Mouse (Mus musculus) stomach, embryonic 16.5 days (tissue): ENCODE data around the gene Exoc4. TPM values are rescaled to one million over a fixed set of nuclear protein-coding genes. Genes with fewer than 3 reads are reported as not detected.

Source experiments
- ATAC-seq: fragments of 200-750 bp; cut with Nextera tagmentation; 2 replicates; pipeline ENCODE4 v1.8.0; 2017; ENCODE audit warnings: moderate number of reproducible peaks, moderate TSS enrichment; ENCODE audit not compliant: insufficient read depth, low FRiP score
- H3K27ac ChIP-seq: fragments of 300-500 bp; sonication (generic); 2 replicates; pipeline ENCODE4 v1.5.1; 2014; ENCODE audit warnings: low read length
- H3K27me3 ChIP-seq: fragments of 300-500 bp; sonication (generic); 2 replicates; pipeline ENCODE4 v1.6.1; 2014; ENCODE audit warnings: low read length, control low read depth, mixed read lengths; ENCODE audit not compliant: control insufficient read depth, insufficient read depth
- H3K36me3 ChIP-seq: fragments of 300-500 bp; sonication (generic); 2 replicates; pipeline ENCODE4 v1.6.1; 2014; ENCODE audit warnings: low read length; ENCODE audit not compliant: control insufficient read depth, insufficient read depth
- H3K4me1 ChIP-seq: fragments of 300-500 bp; sonication (generic); 2 replicates; pipeline ENCODE4 v1.6.1; 2014; ENCODE audit warnings: low read length, control low read depth, mixed read lengths; ENCODE audit not compliant: control insufficient read depth, insufficient read depth
- H3K4me2 ChIP-seq: fragments of 300-500 bp; sonication (generic); 2 replicates; pipeline ENCODE4 v1.6.1; 2014; ENCODE audit warnings: low read depth, low read length, mixed read lengths
- H3K4me3 ChIP-seq: fragments of 300-500 bp; sonication (generic); replicated peaks from 2 replicates; pipeline ENCODE4 v1.5.1; 2014; ENCODE audit warnings: mild to moderate bottlenecking, low read length
- H3K9ac ChIP-seq: fragments of 300-500 bp; sonication (generic); 2 replicates; pipeline ENCODE4 v1.6.1; 2014; ENCODE audit warnings: low read length
- H3K9me3 ChIP-seq: fragments of 300-500 bp; sonication (generic); replicated peaks from 2 replicates; pipeline ENCODE4 v1.6.1; 2016; ENCODE audit warnings: low read length, control low read depth; ENCODE audit not compliant: control insufficient read depth
- WGBS: fragments of 180-500 bp; shearing (Covaris S2); extraction: QIAGEN DNeasy Blood & Tissue Kit; methylation state at CpG from one replicate; pipeline ENCODE4 v1.1.7; 2014; 5-methylcytosine and 5-hydroxymethylcytosine counted together
- polyA plus RNA-seq: library from polyadenylated mRNA; unstranded; fragments of >200 nt; fragmentation: Nextera tagmentation; extraction: Ambion mirVana; gene quantifications from 2 replicates; pipeline ENCODE4 v1.2.1, GENCODE M21; 2015

The Exoc4 gene
- polyA plus RNA-seq, 1 experiment from 2014 or later = 37.8 TPM

- Histone ChIP-seq H3K9me3 (no peaks in the 10 kb centered on the region), H3K9ac (no peak overlapping the region), H3K4me3 (no peak overlapping the region), H3K27me3 (no peaks in the 10 kb centered on the region), H3K27ac (no peak overlapping the region), H3K4me1 (no peaks in the 10 kb centered on the region), H3K4me2 (no peak overlapping the region), H3K36me3 (no peaks in the 10 kb centered on the region)
- 65% methylated on average over 5 of the region's 5 CpGs for WGBS
- ATAC-seq = no peak
Observed at GRCm38 (mm10) chr6:33873000-33873399, 624.1 kb downstream of the Exoc4 start.

GRCm38 (mm10) chr6:33874291-33875014 lies 625.6 kb downstream of the Exoc4 start:
- H3K9me3 ChIP-seq = no peaks in the 10 kb centered on the region
- no peak overlapping the region for H3K27ac ChIP-seq
- WGBS = 74% methylated on average over 8 of the region's 8 CpGs
- H3K9ac ChIP-seq = no peak overlapping the region
- no peak overlapping the region for H3K4me3 ChIP-seq
- H3K4me2 ChIP-seq = no peak overlapping the region
- H3K36me3 ChIP-seq = no peaks in the 10 kb centered on the region
- no peak for ATAC-seq
- no peaks in the 10 kb centered on the region for H3K27me3 ChIP-seq
- H3K4me1 ChIP-seq = no peaks in the 10 kb centered on the region

GRCm38 (mm10) chr6:33884141-33884683 lies 635.3 kb downstream of the Exoc4 start:
- H3K4me1 ChIP-seq = no peaks in the 10 kb centered on the region
- H3K9ac ChIP-seq = no peak overlapping the region
- H3K27me3 ChIP-seq = no peaks in the 10 kb centered on the region
- no peaks in the 10 kb centered on the region for H3K9me3 ChIP-seq
- no peak overlapping the region for H3K4me2 ChIP-seq
- H3K36me3 ChIP-seq = no peaks in the 10 kb centered on the region
- no peak overlapping the region for H3K4me3 ChIP-seq
- ATAC-seq = no peak
- no peak overlapping the region for H3K27ac ChIP-seq
- 77% methylated on average over 9 of the region's 9 CpGs for WGBS

GRCm38 (mm10) chr6:33886941-33887340 lies 638.1 kb downstream of the Exoc4 start:
- Histone ChIP-seq H3K4me2 (no peak overlapping the region), H3K9me3 (no peaks in the 10 kb centered on the region), H3K27ac (no peak overlapping the region), H3K9ac (no peak overlapping the region), H3K4me3 (no peak overlapping the region), H3K4me1 (no peaks in the 10 kb centered on the region), H3K36me3 (no peaks in the 10 kb centered on the region), H3K27me3 (no peaks in the 10 kb centered on the region)
- WGBS = 87% methylated on average over 2 of the region's 2 CpGs
- ATAC-seq = no peak

- no peaks in the 10 kb centered on the region for H3K36me3 ChIP-seq
- no peaks in the 10 kb centered on the region for H3K9me3 ChIP-seq
- H3K27me3 ChIP-seq = no peaks in the 10 kb centered on the region
- H3K4me2 ChIP-seq = no peak overlapping the region
- WGBS = 84% methylated on average over 1 of the region's 1 CpGs
- ATAC-seq = no peak
- no peak overlapping the region for H3K9ac ChIP-seq
- no peak overlapping the region for H3K27ac ChIP-seq
- H3K4me1 ChIP-seq = no peaks in the 10 kb centered on the region
- H3K4me3 ChIP-seq = no peak overlapping the region
Observed at GRCm38 (mm10) chr6:33890926-33891325, 642.0 kb downstream of the Exoc4 start.

GRCm38 (mm10) chr6:33892142-33892541 lies 643.3 kb downstream of the Exoc4 start:
- Histone ChIP-seq H3K4me1 (no peaks in the 10 kb centered on the region), H3K4me3 (no peak overlapping the region), H3K27me3 (no peaks in the 10 kb centered on the region), H3K9ac (no peak overlapping the region), H3K36me3 (no peaks in the 10 kb centered on the region), H3K9me3 (no peaks in the 10 kb centered on the region), H3K4me2 (no peak overlapping the region), H3K27ac (no peak overlapping the region)
- 36% methylated on average over 2 of the region's 2 CpGs for WGBS
- no peak for ATAC-seq

- Histone ChIP-seq H3K4me1 (no peaks in the 10 kb centered on the region), H3K36me3 (no peaks in the 10 kb centered on the region), H3K4me2 (no peak overlapping the region), H3K4me3 (no peak overlapping the region), H3K27ac (no peak overlapping the region), H3K9ac (no peak overlapping the region), H3K9me3 (no peaks in the 10 kb centered on the region), H3K27me3 (no peaks in the 10 kb centered on the region)
- 72% methylated on average over 5 of the region's 5 CpGs for WGBS
- no peak for ATAC-seq
Observed at GRCm38 (mm10) chr6:33899973-33900372, 651.1 kb downstream of the Exoc4 start.

- Histone ChIP-seq H3K27ac (no peak overlapping the region), H3K27me3 (no peaks in the 10 kb centered on the region), H3K9ac (no peak overlapping the region), H3K4me2 (no peak overlapping the region), H3K9me3 (no peaks in the 10 kb centered on the region), H3K36me3 (no peaks in the 10 kb centered on the region), H3K4me1 (no peaks in the 10 kb centered on the region), H3K4me3 (no peak overlapping the region)
- ATAC-seq = no peak
- WGBS = 71% methylated on average over 4 of the region's 4 CpGs
Observed at GRCm38 (mm10) chr6:33900615-33901014, 651.7 kb downstream of the Exoc4 start.

GRCm38 (mm10) chr6:33905099-33905498 lies 656.2 kb downstream of the Exoc4 start:
- Histone ChIP-seq H3K9me3 (no peaks in the 10 kb centered on the region), H3K4me2 (no peak overlapping the region), H3K4me1 (no peaks in the 10 kb centered on the region), H3K36me3 (no peaks in the 10 kb centered on the region), H3K27ac (no peak overlapping the region), H3K27me3 (no peaks in the 10 kb centered on the region), H3K9ac (no peak overlapping the region), H3K4me3 (no peak overlapping the region)
- WGBS = 37% methylated on average over 1 of the region's 1 CpGs
- ATAC-seq = no peak
